Mouse (Mus musculus): Measurements from ENCODE around the gene Scube1.
A peak's percentile ranks its signal among the peaks of the same experiment; 100 is the strongest.

Gene Scube1

DNA sequence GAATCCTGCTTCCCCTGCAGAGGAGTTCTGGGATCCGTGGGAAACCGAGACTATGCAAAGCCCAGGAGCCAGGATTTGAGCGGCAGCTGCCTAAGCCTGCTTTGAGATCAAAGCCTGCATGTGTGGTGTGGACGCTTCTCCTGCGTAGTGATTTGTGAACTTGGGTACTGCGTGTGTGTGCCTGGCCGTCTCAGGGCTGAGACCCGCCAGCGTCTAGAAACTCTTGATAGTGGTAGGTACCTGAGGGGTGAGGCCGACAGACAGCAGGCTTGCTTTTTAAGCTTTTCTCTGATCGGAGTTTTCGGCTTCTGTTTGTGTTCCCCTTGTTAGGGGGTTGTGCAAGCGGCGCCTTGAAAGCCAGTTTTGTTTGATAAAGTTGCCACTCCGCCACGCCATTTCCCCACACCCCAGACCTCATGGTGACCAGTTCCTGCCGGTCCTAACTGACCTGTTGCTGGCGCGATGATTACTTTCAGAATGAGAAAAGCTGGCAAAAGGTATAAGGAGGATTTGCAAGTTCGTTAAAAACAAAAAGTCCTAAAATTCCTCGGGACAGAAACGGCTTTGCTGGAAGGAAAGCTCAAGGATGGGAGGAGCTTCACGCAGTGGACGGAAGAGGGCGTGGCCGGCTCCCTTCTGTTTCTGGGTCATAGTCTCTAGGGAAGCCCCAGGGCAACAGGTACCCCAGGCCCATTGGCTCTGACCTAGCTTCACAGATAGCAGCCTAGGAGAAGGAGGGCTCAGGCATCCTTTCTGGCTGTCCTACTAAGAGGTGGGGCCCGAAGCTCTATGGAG is 160.8 kb downstream of the Scube1 start:
- peak; percentile 50 for DNase-seq

DNA sequence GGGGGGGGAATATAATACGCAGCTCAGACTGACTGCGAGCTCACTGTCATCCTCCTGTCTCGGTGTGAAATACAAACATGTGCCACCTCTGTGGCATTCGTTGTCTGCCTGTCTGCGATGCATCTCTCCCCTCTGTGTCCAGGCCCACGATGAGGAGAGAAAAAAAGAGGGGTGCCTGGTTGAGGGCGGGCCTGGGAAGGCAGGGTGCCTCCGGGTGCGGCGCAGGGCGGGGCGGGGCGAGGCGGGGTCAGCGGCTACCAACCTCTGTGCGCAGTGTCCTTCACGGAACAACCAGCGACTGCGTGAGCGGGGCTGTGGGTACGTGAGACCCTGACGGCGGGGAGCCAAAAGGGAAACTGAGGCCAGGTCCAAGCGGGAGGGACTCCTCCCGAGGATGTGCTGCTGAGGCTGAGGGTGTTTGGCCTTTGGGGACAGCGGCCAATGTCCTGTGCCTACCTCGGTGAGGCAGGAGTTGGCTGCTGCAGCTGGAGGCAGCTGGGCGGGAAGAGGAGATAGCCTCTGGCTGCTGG is 161.4 kb downstream of the Scube1 start, which contains the start of the genes Tspo and Mcat:
TSS of gene Tspo (plus strand) at position 266 of the 530 bp plus-strand sequence.
TSS of gene Mcat (minus strand) at position 461 of the 530 bp plus-strand sequence.
- peak; percentile 80 for DNase-seq

DNA sequence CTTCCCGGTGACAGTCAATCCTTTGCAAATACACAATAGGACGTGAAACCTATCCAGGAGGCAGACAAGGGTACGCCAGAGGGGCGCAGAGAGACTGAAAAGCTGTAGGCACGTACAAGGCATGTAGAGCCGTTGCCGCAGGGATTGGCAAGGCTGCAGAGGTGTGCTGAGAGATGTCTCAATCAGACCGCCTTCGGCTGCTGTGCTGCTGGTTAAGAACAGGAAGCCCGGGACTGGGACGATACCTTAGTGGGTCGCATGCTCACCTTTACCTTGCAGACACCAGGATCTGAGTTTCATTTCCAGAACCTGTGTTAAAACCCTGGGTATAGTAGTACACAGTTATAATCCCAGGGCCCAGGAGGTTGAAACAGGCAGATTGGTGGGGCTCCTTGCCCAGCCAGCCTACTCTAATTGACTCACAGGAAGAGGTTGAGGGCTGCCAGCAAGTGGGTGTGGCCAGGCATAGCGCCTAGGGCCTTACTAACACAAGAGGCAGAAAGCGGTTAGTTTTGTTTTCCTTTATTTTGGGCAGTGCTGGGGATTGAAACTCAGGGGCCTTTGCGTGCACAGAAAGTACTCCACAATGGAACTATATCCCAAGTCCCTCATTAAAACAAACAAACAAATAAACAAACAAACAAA is 162.1 kb downstream of the Scube1 start:
- peak; percentile 86 for DNase-seq

DNA sequence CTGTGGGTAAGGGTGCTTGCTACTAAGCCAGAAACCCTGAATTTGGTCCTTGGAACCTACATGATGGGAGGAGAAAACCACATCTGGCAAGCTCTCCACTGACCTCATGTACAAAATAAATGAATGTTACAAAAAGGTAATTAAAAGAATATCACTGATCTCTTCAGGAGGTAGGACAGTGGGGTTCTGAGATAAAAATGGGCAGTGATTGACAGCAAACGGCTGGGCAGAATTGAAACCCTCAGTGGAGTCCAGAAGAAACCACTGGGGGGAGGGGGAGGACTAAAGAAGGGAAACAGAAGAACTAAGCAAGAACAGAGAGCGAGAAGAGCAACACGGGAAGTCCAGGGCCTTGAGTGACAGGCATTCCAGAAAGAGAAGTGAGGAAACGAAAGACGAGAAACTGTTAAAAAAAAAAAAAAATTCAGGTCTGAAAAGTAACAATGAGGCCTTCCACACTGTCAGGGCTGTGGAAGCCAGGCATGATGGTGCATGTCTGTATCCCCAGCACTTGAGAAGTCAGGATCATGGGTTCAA is 163.8 kb downstream of the Scube1 start:
- no peak for DNase-seq

DNA sequence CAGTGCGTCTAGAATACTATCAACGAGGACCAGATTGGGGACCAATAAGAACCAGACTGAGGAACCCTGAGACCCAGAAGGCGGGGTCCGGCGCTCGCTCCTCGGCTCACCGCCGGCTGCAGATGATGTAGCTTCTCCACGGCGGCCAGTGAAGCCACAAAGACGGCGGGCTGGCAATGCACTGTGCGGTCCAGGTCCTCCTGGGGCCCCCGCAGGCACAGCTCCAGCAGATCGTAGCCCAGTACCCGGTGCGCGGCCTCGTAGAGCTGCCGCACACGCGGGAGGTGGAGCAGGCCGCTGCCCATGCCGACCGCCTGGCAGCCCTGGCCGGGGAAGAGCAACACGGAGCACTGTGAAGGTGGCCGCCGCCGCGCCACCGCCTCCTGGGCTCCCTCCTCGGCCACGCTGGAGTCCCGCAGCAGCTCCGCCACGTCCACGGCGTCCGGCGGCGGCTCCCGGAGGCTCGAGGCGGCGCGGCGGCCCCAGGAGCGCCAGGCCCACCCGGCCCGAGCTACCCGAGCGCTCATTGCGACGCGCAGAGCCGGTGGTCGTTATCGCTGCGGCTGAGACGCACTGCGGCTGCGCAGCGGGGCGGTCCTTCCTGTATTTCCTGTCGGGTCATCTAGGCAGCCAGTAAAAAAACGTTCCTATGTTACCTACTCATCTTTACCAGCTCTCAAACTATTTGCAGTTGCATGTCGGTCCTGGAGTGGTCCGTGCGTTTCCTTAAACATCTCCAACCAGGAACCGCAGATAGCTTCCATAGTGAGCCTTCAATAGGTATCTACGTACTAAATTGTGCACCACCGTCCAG is 169.5 kb downstream of the Scube1 start:
- peak; percentile 91 for DNase-seq
